Mouse (Mus musculus): ENCODE data around the gene Kdm2b. TPM values are rescaled to one million over a fixed set of nuclear protein-coding genes. Genes with fewer than 3 reads are reported as not detected.

The Kdm2b gene
- polyA plus RNA-seq, 1 experiment from 2014 or later = 141 TPM

DNA sequence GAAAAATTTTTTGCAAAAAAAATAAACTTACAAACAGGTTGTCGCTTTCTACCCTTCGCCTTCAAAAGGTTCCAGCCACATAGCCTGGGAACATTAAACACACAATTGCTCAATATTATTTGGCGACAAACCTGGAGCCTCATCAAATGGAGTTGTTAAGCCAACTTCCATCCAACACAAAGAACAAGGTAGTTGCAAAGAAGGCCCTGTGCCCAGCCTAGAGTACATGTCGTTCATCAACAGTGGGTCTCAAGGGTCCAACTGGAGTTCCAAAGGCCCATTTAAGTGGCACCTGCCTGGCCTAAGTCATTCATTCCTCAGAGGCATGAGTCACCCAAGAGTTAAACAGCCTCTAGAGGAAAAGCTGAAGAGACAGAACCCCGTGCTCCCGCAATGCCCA, 52.6 kb downstream of the Kdm2b start:
- peaks cover 28% of the 10 kb centered on the region for H3K36me3 ChIP-seq
- no peaks in the 10 kb centered on the region for H3K9me3 ChIP-seq
- no peak overlapping the region for H3K4me3 ChIP-seq
- H3K4me2 ChIP-seq (replicated peaks) = no peak overlapping the region
- no peak for ATAC-seq (replicated peaks)
- WGBS = 87% methylated on average over 6 of the region's 6 CpGs
- peaks cover 4% of the 10 kb centered on the region for H3K4me1 ChIP-seq
- H3K27me3 ChIP-seq = no peaks in the 10 kb centered on the region
- no peak overlapping the region for H3K9ac ChIP-seq (replicated peaks)
- H3K27ac ChIP-seq (replicated peaks) = no peak overlapping the region

DNA sequence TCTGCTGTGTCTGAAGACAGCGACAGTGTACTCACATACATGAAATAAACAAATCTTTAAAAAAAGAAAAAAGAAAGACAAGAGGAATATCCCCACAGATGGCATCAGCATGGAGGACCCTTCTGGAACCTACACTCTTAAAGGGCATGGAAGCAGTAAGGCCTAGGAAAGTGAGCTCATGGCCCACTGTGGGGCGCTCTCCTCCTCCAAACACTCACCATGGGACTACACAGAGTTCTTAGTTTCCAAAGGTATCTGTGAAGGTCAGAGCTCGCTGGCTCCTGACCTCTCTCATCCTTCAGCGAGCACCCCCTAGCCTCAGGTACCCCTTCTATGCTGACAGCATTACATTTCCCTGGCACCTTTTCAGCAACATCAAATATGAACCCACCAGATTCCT, 53.8 kb downstream of the Kdm2b start:
- H3K36me3 ChIP-seq = peaks cover 26% of the 10 kb centered on the region
- H3K4me1 ChIP-seq = peaks cover 4% of the 10 kb centered on the region
- no peak for ATAC-seq (replicated peaks)
- H3K27me3 ChIP-seq = no peaks in the 10 kb centered on the region
- no peak overlapping the region for H3K9ac ChIP-seq (replicated peaks)
- WGBS = 86% methylated on average over 4 of the region's 4 CpGs
- H3K4me3 ChIP-seq = no peak overlapping the region
- H3K9me3 ChIP-seq = no peaks in the 10 kb centered on the region
- H3K4me2 ChIP-seq (replicated peaks) = no peak overlapping the region
- H3K27ac ChIP-seq (replicated peaks) = no peak overlapping the region

DNA sequence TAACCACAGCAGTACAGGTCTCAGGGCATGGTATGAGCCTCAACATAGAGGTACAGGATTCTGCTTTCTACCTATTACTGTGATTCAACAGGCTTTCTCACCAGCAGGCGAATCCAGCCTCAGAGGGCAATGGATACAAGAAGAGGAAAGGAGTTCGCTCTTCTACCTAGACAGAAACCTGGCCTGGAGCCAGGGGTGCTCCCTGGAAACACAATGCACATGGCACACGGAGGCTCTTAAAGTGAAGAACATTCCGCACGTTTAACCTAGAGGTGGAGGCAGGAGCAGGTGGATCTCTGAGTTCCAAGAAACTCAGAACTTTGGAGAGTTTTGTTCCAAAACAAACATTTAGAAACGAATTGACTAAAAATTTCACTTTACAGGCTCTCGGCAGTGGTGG, 58.6 kb downstream of the Kdm2b start:
- Histone ChIP-seq H3K27me3 (no peaks in the 10 kb centered on the region), H3K36me3 (peaks cover 22% of the 10 kb centered on the region), H3K27ac (replicated peaks) (no peak overlapping the region), H3K9me3 (no peaks in the 10 kb centered on the region), H3K4me3 (no peak overlapping the region), H3K4me2 (replicated peaks) (no peak overlapping the region), H3K9ac (replicated peaks) (no peak overlapping the region), H3K4me1 (peaks cover 1% of the 10 kb centered on the region; the same call in 1 of the 2 replicates)
- WGBS = 64% methylated on average over 7 of the region's 7 CpGs
- no peak for ATAC-seq (replicated peaks)

DNA sequence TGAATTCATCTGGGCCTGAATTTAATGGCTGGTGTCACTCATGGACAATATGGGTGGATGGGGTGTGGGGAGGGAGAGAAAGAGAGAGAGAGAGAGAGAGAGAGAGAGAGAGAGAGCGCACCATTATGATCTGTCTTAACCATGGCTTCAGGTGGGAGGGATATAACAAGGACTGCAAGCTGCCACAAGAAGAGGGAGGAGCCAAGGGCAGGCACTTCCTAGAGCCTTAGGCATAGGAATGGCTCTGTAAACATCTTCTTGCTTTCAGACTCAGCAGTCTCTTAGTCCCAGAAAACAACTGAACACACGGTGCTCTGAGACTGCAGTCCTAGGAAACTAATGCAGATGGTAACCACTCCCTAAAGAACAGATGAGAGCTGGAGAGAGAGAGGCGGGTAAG, 61.3 kb downstream of the Kdm2b start:
- Histone ChIP-seq H3K27me3 (no peaks in the 10 kb centered on the region), H3K27ac (replicated peaks) (no peak overlapping the region), H3K9ac (replicated peaks) (no peak overlapping the region), H3K4me3 (no peak overlapping the region), H3K4me2 (replicated peaks) (no peak overlapping the region), H3K36me3 (peaks cover 12% of the 10 kb centered on the region), H3K9me3 (no peaks in the 10 kb centered on the region), H3K4me1 (peaks cover 6% of the 10 kb centered on the region)
- ATAC-seq (replicated peaks) = no peak
- WGBS = 82% methylated on average over 3 of the region's 3 CpGs

DNA sequence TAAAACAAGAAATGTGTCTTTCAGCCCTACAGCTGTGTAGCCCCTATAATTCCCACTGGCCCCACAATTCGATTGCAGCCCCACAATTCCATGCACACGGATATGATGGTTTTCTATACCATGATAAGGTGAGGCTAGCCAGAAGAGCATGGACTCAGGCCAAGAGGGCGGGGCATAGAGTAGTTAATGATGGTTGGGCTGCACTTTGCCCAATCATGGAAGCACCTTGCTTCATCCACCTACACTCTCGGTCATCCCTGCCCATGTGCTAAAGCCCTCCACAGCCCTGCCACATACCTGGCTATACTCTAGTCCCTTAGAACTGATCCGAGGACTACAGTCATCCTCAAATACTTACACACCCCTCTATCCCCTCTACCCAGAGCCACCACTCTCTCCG, 61.9 kb downstream of the Kdm2b start:
- WGBS = 78% methylated on average over 6 of the region's 6 CpGs
- Histone ChIP-seq H3K27ac (replicated peaks) (no peak overlapping the region), H3K4me1 (peaks cover 6% of the 10 kb centered on the region), H3K4me3 (no peak overlapping the region), H3K27me3 (no peaks in the 10 kb centered on the region), H3K9ac (replicated peaks) (no peak overlapping the region), H3K4me2 (replicated peaks) (no peak overlapping the region), H3K36me3 (peaks cover 9% of the 10 kb centered on the region), H3K9me3 (no peaks in the 10 kb centered on the region)
- no peak for ATAC-seq (replicated peaks)

DNA sequence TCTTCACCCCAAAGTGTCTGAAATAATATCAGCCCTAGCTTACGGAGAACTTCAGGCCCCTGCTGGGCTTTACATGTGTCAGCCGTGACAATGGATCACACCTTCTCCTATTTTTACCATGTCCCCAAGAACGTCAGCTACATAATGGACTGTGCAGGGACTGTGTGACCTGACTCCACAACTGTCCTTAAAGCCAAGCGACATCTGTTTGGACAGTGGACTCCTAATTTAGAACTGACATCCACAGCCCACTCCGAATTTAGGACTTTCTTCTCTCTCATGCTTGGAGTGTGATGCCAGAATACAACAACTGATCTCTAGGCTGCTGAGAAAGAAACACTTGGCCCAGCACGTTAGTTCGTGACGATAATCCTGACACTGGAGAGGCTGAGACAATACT, 62.5 kb downstream of the Kdm2b start:
- Histone ChIP-seq H3K4me1 (peaks cover 6% of the 10 kb centered on the region), H3K27ac (replicated peaks) (no peak overlapping the region), H3K4me3 (no peak overlapping the region), H3K9ac (replicated peaks) (no peak overlapping the region), H3K27me3 (no peaks in the 10 kb centered on the region), H3K4me2 (replicated peaks) (no peak overlapping the region), H3K9me3 (no peaks in the 10 kb centered on the region), H3K36me3 (peaks cover 3% of the 10 kb centered on the region; the same call in 1 of the 2 replicates)
- no peak for ATAC-seq (replicated peaks)
- WGBS = 68% methylated on average over 8 of the region's 8 CpGs

DNA sequence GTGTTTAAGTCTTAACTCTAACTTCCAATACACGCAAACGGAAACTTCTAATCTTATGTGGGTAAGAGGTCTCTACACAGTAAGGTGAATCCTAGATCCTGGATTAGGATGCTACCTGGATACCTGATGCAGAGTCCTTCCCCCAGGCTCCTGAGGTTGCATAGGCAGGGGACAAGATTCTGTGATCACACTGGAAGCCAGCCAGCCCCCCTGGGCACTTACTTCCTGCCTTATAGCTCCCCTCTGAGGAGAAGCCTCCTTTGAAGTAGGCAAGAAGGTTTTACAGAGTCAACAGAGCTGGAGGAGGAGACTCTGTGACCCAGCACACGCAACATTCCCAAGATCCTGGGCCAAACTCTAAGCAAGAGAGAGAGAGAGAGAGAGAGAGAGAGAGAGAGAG, 63.3 kb downstream of the Kdm2b start:
- Histone ChIP-seq H3K4me1 (peaks cover 6% of the 10 kb centered on the region), H3K27ac (replicated peaks) (no peak overlapping the region), H3K9me3 (no peaks in the 10 kb centered on the region), H3K9ac (replicated peaks) (no peak overlapping the region), H3K36me3 (no peaks in the 10 kb centered on the region), H3K4me2 (replicated peaks) (no peak overlapping the region), H3K4me3 (no peak overlapping the region), H3K27me3 (no peaks in the 10 kb centered on the region)
- 80% methylated on average over 3 of the region's 3 CpGs for WGBS
- ATAC-seq (replicated peaks) = no peak

DNA sequence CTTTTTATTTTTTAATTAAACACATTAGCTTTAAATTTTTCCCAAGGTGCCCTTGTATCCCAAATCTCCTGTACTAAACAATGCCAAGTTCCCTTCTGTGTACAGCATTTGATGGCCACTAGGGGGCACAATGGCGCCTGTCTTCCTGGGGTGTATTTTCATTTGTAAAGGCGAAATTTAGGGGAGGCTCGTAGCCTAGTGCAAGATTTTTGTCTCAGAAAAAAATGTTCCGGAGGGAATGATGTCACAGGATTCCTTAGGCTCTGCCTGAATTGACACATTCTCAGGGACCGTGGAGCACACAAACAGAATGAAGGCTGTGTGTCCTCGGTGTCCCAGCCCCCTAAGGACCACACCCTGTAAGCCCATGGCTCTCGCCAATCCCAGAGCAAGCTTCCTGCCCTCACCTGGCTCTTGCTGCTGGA, 64.1 kb downstream of the Kdm2b start:
- Histone ChIP-seq H3K4me3 (no peak overlapping the region), H3K9me3 (no peaks in the 10 kb centered on the region), H3K9ac (replicated peaks) (no peak overlapping the region), H3K36me3 (peaks cover 3% of the 10 kb centered on the region; the same call in 1 of the 2 replicates), H3K4me2 (replicated peaks) (no peak overlapping the region), H3K27me3 (no peaks in the 10 kb centered on the region), H3K4me1 (peaks cover 6% of the 10 kb centered on the region), H3K27ac (replicated peaks) (peak overlapping the region; percentile 65)
- peak; percentile 43; the same call in 1 of the 2 replicates for ATAC-seq (replicated peaks)
- WGBS = 20% methylated on average over 7 of the region's 7 CpGs

DNA sequence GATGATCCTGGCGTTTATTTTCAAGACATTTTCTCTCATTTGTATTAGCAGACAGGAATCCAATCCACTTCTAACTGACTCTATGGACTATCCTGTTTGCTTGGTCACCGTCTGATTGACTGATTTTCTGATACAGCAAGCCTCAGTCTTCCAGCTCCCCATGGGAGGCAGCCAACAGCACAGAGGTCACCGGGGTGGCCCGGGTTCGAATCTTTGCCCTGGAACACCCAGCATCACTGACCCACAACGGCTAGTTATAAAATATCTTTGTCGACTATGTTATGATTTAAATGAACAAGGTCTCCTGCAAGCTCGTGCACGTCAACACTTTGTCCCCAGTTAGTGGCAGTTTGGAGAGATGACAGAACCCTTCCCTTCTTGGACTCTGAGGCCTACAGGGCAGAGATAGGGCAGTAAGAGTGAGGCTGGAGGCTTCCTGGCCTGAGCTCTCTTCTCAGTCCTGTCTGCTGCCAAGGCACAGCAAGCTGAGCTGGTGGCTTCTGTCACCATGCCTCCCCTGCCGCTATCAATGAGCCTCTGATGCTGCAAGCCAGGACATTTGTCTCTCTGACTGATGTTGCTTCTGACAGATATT, 65.7 kb downstream of the Kdm2b start:
- Histone ChIP-seq H3K4me3 (no peak overlapping the region), H3K27ac (replicated peaks) (no peak overlapping the region), H3K27me3 (no peaks in the 10 kb centered on the region), H3K4me1 (peaks cover 6% of the 10 kb centered on the region), H3K9ac (replicated peaks) (no peak overlapping the region), H3K36me3 (peaks cover 3% of the 10 kb centered on the region; the same call in 1 of the 2 replicates), H3K9me3 (no peaks in the 10 kb centered on the region), H3K4me2 (replicated peaks) (no peak overlapping the region)
- no peak for ATAC-seq (replicated peaks)
- 93% methylated on average over 10 of the region's 10 CpGs for WGBS

DNA sequence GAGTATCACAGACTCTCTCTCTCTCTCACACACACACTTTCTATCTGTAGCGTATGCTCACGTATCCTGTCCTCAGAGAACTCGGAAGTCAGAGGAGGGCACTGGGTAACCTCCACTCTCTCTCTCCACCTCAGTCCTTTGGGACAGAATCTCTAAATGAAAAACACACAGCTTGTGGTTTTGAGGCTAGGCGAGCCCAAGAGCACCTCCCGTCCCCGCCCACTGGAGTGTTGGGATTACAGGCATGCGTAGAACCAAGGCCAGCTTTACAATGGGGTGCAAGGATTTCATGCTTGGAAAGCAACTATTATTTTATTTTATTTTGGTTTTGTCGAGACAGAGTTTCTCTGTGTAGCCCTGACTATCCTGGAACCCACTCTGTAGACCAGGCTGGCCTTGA, 67.7 kb downstream of the Kdm2b start:
- Histone ChIP-seq H3K4me3 (no peak overlapping the region), H3K36me3 (peaks cover 3% of the 10 kb centered on the region; the same call in 1 of the 2 replicates), H3K27me3 (no peaks in the 10 kb centered on the region), H3K9me3 (no peaks in the 10 kb centered on the region), H3K27ac (replicated peaks) (no peak overlapping the region), H3K4me2 (replicated peaks) (no peak overlapping the region), H3K9ac (replicated peaks) (no peak overlapping the region), H3K4me1 (peaks cover 6% of the 10 kb centered on the region)
- WGBS = 91% methylated on average over 8 of the region's 8 CpGs
- no peak for ATAC-seq (replicated peaks)

DNA sequence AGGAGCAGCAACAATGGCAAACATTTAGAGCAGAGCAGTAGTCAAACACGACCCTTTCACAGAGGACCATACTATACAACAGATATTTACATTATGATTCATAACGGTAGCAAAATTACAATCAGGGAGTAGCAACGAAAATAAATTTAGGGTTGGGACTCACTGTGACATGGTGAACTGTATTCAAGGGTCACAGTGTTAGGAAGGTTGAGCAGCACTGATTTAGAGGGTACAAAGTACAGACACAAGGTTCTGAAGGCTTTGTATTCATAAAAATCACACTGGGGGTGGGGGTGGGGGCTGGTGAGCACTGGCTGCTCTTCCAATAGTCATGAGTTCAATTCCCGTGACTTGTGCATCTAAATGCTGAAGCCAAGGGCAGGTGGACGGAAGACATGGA, 69.1 kb downstream of the Kdm2b start:
- no peaks in the 10 kb centered on the region for H3K27me3 ChIP-seq
- no peak overlapping the region for H3K27ac ChIP-seq (replicated peaks)
- H3K4me3 ChIP-seq = no peak overlapping the region
- no peak overlapping the region for H3K4me2 ChIP-seq (replicated peaks)
- H3K4me1 ChIP-seq = peaks cover under 1% of the 10 kb centered on the region
- H3K36me3 ChIP-seq = peaks cover 3% of the 10 kb centered on the region; the same call in 1 of the 2 replicates
- no peak for ATAC-seq (replicated peaks)
- H3K9ac ChIP-seq (replicated peaks) = no peak overlapping the region
- H3K9me3 ChIP-seq = no peaks in the 10 kb centered on the region
- WGBS = 89% methylated on average over 5 of the region's 5 CpGs

DNA sequence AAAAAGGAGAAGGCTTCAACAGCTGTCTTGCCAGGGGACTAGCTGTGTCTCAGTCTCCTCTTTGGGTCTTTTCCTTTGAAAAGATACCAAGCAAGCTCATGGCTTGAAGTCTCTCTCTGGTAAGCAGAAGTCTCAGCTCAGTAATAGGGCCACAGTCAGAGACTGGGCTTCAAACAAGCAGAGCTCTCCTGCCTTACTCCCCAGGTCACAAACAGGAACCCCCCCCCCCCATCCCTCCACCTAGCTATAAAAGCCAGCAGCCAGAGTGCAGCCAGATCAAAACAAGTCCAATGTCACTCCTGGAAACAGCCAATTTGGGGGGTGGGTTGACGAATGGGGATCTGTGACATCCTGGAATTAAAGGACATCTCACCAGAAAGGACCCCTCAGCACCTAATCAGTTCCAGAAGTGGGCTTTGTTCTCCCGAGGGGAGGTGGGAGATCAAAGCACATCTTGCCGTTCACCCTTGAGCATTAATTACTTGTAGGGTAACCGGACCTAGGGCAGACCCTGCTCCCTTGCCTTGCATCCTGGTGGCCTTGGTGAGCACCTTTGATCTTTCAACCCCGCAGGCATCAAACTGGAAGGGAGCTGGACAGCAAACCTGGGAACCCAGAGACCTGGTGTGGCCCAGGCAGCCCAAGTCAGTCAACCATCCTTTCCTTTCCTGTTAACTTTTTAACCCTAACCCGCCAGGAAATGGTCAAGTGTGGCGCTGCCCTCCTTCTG, 71.5 kb downstream of the Kdm2b start:
- Histone ChIP-seq H3K9me3 (no peaks in the 10 kb centered on the region), H3K4me3 (no peak overlapping the region), H3K9ac (replicated peaks) (no peak overlapping the region), H3K27ac (replicated peaks) (no peak overlapping the region), H3K36me3 (peaks cover 8% of the 10 kb centered on the region; the same call in 1 of the 2 replicates), H3K27me3 (no peaks in the 10 kb centered on the region), H3K4me2 (replicated peaks) (no peak overlapping the region), H3K4me1 (no peaks in the 10 kb centered on the region)
- WGBS = 61% methylated on average over 7 of the region's 7 CpGs
- ATAC-seq (replicated peaks) = no peak

Measured in forebrain, embryonic 15.5 days (tissue).